Mouse (Mus musculus) spleen, adult 2 months (tissue): ENCODE measurements at regions not wholly inside any gene's neighbourhood (a gene's known extent, or its start where the extent isn't known, plus 50 kb on each side); places are given as distances from the start of the nearest gene placed in this dataset.

Experiments
- DNase-seq, 2 experiments: peaks; one replicate each; pipeline versions ENCODE4 v3.0.0 to v3.0.0-alpha.2; 2012 to 2021; ENCODE audit warnings: low spot score in 2 of 2, low read depth in 1 of 2
- H3K27ac ChIP-seq: fragments of 200-500 bp; 2 replicates; pipeline ENCODE4 v1.5.1; 2012; ENCODE audit warnings: low read length, inconsistent platforms; ENCODE audit not compliant: insufficient read depth
- H3K27me3 ChIP-seq: fragments of 200-500 bp; 2 replicates; pipeline ENCODE4 v1.6.1; 2012; ENCODE audit warnings: mild to moderate bottlenecking, moderate library complexity, low read length, inconsistent platforms; ENCODE audit not compliant: control insufficient read depth, insufficient read depth
- H3K36me3 ChIP-seq: fragments of 200-500 bp; 2 replicates; pipeline ENCODE4 v1.6.1; 2012; ENCODE audit warnings: mild to moderate bottlenecking, low read length, inconsistent platforms; ENCODE audit not compliant: control insufficient read depth, insufficient read depth
- H3K4me1 ChIP-seq: fragments of 200-500 bp; 2 replicates; pipeline ENCODE4 v1.6.1; 2011; ENCODE audit warnings: inconsistent platforms; ENCODE audit not compliant: control insufficient read depth, insufficient read depth, insufficient read length
- H3K4me3 ChIP-seq: fragments of 200-500 bp; 2 replicates; pipeline ENCODE4 v1.5.1; 2011; ENCODE audit warnings: mild to moderate bottlenecking, inconsistent platforms; ENCODE audit not compliant: insufficient read depth, insufficient read length; ENCODE audit errors: extremely low read depth
- CTCF ChIP-seq: fragments of 200-500 bp; IDR thresholded peaks from 2 replicates; pipeline ENCODE4 v1.5.1; 2011; ENCODE audit warnings: mild to moderate bottlenecking, inconsistent platforms; ENCODE audit not compliant: insufficient read depth, insufficient read length, insufficient replicate concordance; ENCODE audit errors: extremely low read depth
- POLR2A ChIP-seq: fragments of 200-500 bp; IDR thresholded peaks from 2 replicates; pipeline ENCODE4 v1.6.1; 2011; ENCODE audit warnings: low read depth, low read length, inconsistent platforms
- WGBS: fragments of 180-500 bp; shearing (Covaris S2); methylation state at CpG from one replicate; pipeline ENCODE4 v1.1.7; 2018; 5-methylcytosine and 5-hydroxymethylcytosine counted together

GRCm38 (mm10) chr3:38397615-38397956 is 87.1 kb downstream of the Ankrd50 start:
- Histone ChIP-seq H3K27ac (no peak overlapping the region), H3K4me1 (peaks cover 2% of the 10 kb centered on the region; the same call in 1 of the 2 replicates), H3K36me3 (no peaks in the 10 kb centered on the region), H3K4me3 (no peak overlapping the region), H3K27me3 (no peaks in the 10 kb centered on the region)
- TF ChIP-seq POLR2A (no peak), CTCF (no peak)
- no peak for DNase-seq
- 81% methylated on average over 13 of the region's 13 CpGs for WGBS

DNA sequence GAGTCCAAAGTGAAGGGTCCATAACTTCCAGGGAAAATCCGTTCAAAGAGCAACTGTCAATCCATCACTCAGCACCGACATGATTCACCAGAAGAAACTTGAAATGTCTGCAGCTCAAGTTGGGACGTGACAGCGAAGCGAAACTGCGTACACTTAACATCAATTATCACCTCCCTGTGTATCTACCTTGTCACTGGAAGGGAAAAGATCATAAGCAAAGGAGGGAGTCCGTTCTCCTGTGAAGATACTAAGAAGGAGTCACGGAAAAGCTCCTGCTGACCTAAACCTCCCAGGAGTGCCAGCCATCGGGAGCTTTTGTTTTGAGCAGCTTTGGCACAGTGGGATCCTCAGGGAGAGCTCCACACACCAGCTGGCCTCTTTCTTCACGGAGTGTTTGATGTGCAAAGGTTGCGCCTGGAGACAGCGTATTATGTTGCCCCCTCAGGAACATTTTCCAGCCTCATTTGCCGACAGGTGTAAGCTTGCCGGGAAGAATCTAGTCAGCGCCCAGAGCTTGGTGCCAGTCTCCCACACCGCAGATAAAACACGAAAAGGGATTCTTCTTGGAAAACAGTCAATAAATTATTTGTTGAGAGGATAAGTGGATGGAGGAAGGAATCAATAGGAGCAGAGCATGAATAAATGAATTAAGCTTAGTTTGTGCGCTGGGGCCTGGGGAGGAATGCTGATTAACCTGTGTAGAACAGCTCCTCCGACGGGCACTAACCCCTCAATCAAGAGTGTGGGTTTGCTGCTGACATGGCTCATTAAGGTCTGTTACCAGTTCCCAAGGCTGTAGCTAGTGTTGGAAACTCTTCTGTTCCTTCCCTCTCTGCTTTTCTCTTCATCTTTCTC is 87.7 kb downstream of the Ankrd50 start:
- Histone ChIP-seq H3K4me3 (no peak overlapping the region), H3K36me3 (no peaks in the 10 kb centered on the region), H3K27me3 (no peaks in the 10 kb centered on the region), H3K27ac (no peak overlapping the region), H3K4me1 (peaks cover 2% of the 10 kb centered on the region; the same call in 1 of the 2 replicates)
- WGBS, result 73% methylated on average over 20 of the region's 20 CpGs
- DNase-seq, result no peak
- no peak for TF ChIP-seq POLR2A
- no peak for TF ChIP-seq CTCF

DNA sequence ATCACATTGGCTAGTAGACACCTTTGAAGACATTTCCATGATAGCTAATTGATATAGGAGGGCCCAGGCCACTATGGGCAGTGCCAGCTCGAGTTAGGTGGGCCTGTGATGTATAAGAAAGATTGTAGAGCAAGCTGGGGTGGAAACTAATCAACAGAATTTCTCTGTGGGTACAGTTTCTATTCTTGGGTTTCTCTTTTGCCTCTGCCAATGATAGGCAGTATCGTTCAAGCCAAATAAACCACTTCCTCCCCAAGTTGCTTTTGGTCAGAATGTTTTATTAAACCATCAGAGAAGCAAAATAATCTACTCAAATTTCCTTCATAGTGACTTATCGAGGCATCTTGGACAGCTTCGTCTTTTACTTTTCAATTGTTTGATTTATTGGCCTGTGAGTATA is 90.3 kb downstream of the Ankrd50 start:
- Histone ChIP-seq H3K4me3 (no peak overlapping the region), H3K36me3 (no peaks in the 10 kb centered on the region), H3K4me1 (peaks cover 2% of the 10 kb centered on the region; the same call in 1 of the 2 replicates), H3K27me3 (no peaks in the 10 kb centered on the region), H3K27ac (no peak overlapping the region)
- TF ChIP-seq POLR2A (no peak), CTCF (no peak)
- no peak for DNase-seq
- WGBS, result 19% methylated on average over 4 of the region's 4 CpGs

- no peak for TF ChIP-seq POLR2A
- TF ChIP-seq CTCF, result no peak
- Histone ChIP-seq H3K27me3 (no peaks in the 10 kb centered on the region), H3K4me1 (peaks cover 2% of the 10 kb centered on the region; the same call in 1 of the 2 replicates), H3K36me3 (no peaks in the 10 kb centered on the region), H3K27ac (no peak overlapping the region), H3K4me3 (no peak overlapping the region)
- no peak for DNase-seq
- WGBS, result 84% methylated on average over 2 of the region's 2 CpGs
These were observed 95.0 kb downstream of the Ankrd50 start for GRCm38 (mm10) chr3:38389647-38390046.

- TF ChIP-seq POLR2A (no peak), CTCF (no peak)
- Histone ChIP-seq H3K4me1 (no peaks in the 10 kb centered on the region), H3K4me3 (no peak overlapping the region), H3K27ac (no peak overlapping the region), H3K36me3 (no peaks in the 10 kb centered on the region), H3K27me3 (no peaks in the 10 kb centered on the region)
- WGBS, result 80% methylated on average over 3 of the region's 3 CpGs
- no peak for DNase-seq
These were observed 95.7 kb downstream of the Ankrd50 start for GRCm38 (mm10) chr3:38388961-38389360.

- H3K4me1 ChIP-seq, result no peaks in the 10 kb centered on the region
- H3K27me3 ChIP-seq, result no peaks in the 10 kb centered on the region
- no peak for DNase-seq
- H3K36me3 ChIP-seq, result no peaks in the 10 kb centered on the region
- H3K27ac ChIP-seq, result no peak overlapping the region
- no peak overlapping the region for H3K4me3 ChIP-seq
- WGBS, result 75% methylated on average over 3 of the region's 3 CpGs
- TF ChIP-seq POLR2A (no peak), CTCF (no peak)
These were observed 101.9 kb downstream of the Ankrd50 start for GRCm38 (mm10) chr3:38382743-38383142.

DNA sequence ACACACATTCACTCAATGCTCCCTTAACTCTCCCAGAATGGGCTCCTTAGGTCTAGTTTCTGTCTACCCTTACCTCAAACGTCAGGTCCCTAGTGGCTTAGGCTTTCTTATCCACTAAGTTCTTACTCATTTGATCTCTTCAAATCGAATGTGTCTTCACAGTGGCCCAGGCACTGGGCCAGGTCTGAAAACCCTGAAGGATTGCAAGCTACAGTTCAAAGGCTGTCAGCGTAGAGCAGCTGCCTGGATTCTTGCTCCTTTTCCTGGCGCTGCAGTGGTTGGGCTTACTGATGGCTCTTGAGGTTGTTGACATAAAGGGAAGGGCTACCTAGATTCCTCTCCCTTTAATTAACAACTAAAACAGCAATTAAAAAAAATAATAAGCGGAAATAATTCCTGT is 103.0 kb downstream of the Ankrd50 start:
- no peak overlapping the region for H3K4me3 ChIP-seq
- H3K4me1 ChIP-seq, result no peaks in the 10 kb centered on the region
- no peak for DNase-seq
- 85% methylated on average over 5 of the region's 5 CpGs for WGBS
- H3K27me3 ChIP-seq, result no peaks in the 10 kb centered on the region
- H3K27ac ChIP-seq, result no peak overlapping the region
- TF ChIP-seq POLR2A, result no peak
- no peak for TF ChIP-seq CTCF
- H3K36me3 ChIP-seq, result no peaks in the 10 kb centered on the region
